7 mouse cellular contexts compared by ENCODE assay signal in genomic region chr12:110844227-110845130, GRCm38 (mm10). TPM values are rescaled to one million over a fixed set of nuclear protein-coding genes. Genes with fewer than 3 reads are reported as not detected.
DNase-seq lines count a peak whose midpoint lies in the region; ATAC-seq and TF ChIP-seq lines count a peak whose summit lies in the region.

No protein-coding gene starts in this region.

- no peak for TF ChIP-seq POLR2A in CH12.LX (IDR thresholded peaks at IDR 0.05; ENCODE audit: low read depth, low read length)
- no peak for TF ChIP-seq POLR2A in liver, adult 2 months (IDR thresholded peaks at IDR 0.05; ENCODE audit: extremely low read depth, insufficient read depth, low read length)

- H3K9me3 ChIP-seq in CH12.LX (replicated peaks; ENCODE audit: low read length): no peaks in the 10 kb centered on the region
- H3K9me3 ChIP-seq in midbrain, embryonic 15.5 days: no peaks in the 10 kb centered on the region

- peak; percentile 95 for DNase-seq in 416B (ENCODE audit: low read depth)
- no peak for DNase-seq in CH12.LX (ENCODE audit: extremely low read depth)
- peak; percentile 23 for DNase-seq in embryo, embryonic 9.5 days (ENCODE audit: extremely low spot score)
- peak; percentile 45 for DNase-seq in heart, postnatal 4 days
- DNase-seq in liver, adult 2 months (ENCODE audit: extremely low read depth, low read depth, low spot score): peak; percentile 39
- DNase-seq in layer of hippocampus, postnatal 36 days: no peak

- no peaks in the 10 kb centered on the region for H3K79me2 ChIP-seq in CH12.LX (replicated peaks; ENCODE audit: control insufficient read depth, extremely low read depth, insufficient read depth, poor library complexity, severe bottlenecking)
- no peaks in the 10 kb centered on the region for H3K79me2 ChIP-seq in liver, adult 2 months (ENCODE audit: control insufficient read depth, insufficient read depth, low read length)

- in situ Hi-C loops in CH12.LX (cut with MboI; ENCODE audit: low pct_ligation_motif_present, low pct_unique_long_range_greater_than_20kb, low sequenced_read_pairs): loop anchor here (5.0 to 10.0 kb wide), 3 partner anchors 110 to 427 kb away; partner anchors contain the start of gene Wdr20

- peaks cover 3 to 32% of the 10 kb centered on the region in 2 experiments; a peak in 2 of 4 replicates for H3K4me1 ChIP-seq in CH12.LX (ENCODE audit: control insufficient read depth in 1 of 2, insufficient read depth in 2 of 2)
- peaks cover 2% of the 10 kb centered on the region; the same call in 1 of the 2 replicates for H3K4me1 ChIP-seq in liver, adult 2 months (ENCODE audit: control insufficient read depth, insufficient read depth, low read length)
- H3K4me1 ChIP-seq in midbrain, embryonic 15.5 days: peaks cover 36% of the 10 kb centered on the region

- no peak for ATAC-seq in midbrain, embryonic 15.5 days (replicated peaks)

- peak overlapping the region; percentile 61 to 68 (median 64) for H3K4me3 ChIP-seq in CH12.LX (replicated peaks in 1 of 3; ENCODE audit: low read depth in 2 of 3, low read length in 2 of 3, poor library complexity in 1 of 3)
- peak overlapping the region; percentile 46 for H3K4me3 ChIP-seq in liver, adult 2 months (ENCODE audit: insufficient read depth, low read depth, low read length)
- peak overlapping the region; percentile 33 for H3K4me3 ChIP-seq in midbrain, embryonic 15.5 days

- peaks cover 7% of the 10 kb centered on the region for H3K27me3 ChIP-seq in CH12.LX (replicated peaks)
- no peaks in the 10 kb centered on the region for H3K27me3 ChIP-seq in liver, adult 2 months (ENCODE audit: control insufficient read depth, insufficient read depth, low read length)
- peaks cover 31% of the 10 kb centered on the region for H3K27me3 ChIP-seq in midbrain, embryonic 15.5 days (replicated peaks)

- no peak for TF ChIP-seq EP300 in CH12.LX (IDR thresholded peaks at IDR 0.05; ENCODE audit: low read length)

- peak overlapping the region; percentile 40 for H3K27ac ChIP-seq in CH12.LX (ENCODE audit: insufficient read depth, low read depth)
- H3K27ac ChIP-seq in liver, adult 2 months (replicated peaks; ENCODE audit: insufficient read depth, low read depth, low read length): peak overlapping the region; percentile 26
- H3K27ac ChIP-seq in midbrain, embryonic 15.5 days: no peak overlapping the region

- no peak for TF ChIP-seq RAD21 in CH12.LX (IDR thresholded peaks at IDR 0.05; ENCODE audit: low read depth, low read length)

- no peaks in the 10 kb centered on the region for H3K36me3 ChIP-seq in CH12.LX (replicated peaks in 1 of 2; ENCODE audit: control insufficient read depth in 1 of 2, insufficient read depth in 1 of 2, low read length in 1 of 2)
- no peaks in the 10 kb centered on the region for H3K36me3 ChIP-seq in liver, adult 2 months (ENCODE audit: control insufficient read depth, insufficient read depth, low read length)
- H3K36me3 ChIP-seq in midbrain, embryonic 15.5 days (replicated peaks): no peaks in the 10 kb centered on the region

- TF ChIP-seq CTCF in CH12.LX (conservative IDR thresholded peaks at IDR 0.05 in 1 of 2, IDR thresholded peaks at IDR 0.05 in 1 of 2; ENCODE audit: low read depth in 2 of 2, low read length in 2 of 2): peak in 1 of 2 experiments; percentile 17; a peak in 1 of 4 replicates
- TF ChIP-seq CTCF in liver, adult 2 months (IDR thresholded peaks at IDR 0.05; ENCODE audit: low read depth, low read length): no peak

- peak overlapping the region; percentile 82 for H3K4me2 ChIP-seq in CH12.LX (ENCODE audit: insufficient read depth, low read depth, poor library complexity, severe bottlenecking)
- H3K4me2 ChIP-seq in midbrain, embryonic 15.5 days: peak overlapping the region; percentile 53

- dilution Hi-C loops in CH12.LX (cut with MboI; ENCODE audit: extremely low pct_ligation_motif_present, extremely low pct_unique_long_range_greater_than_20kb, low sequenced_read_pairs): no loop called here

- 3% methylated on average over 42 of the region's 42 CpGs for WGBS in liver, adult 2 months
- 1% methylated on average over 42 of the region's 42 CpGs for WGBS in midbrain, embryonic 15.5 days

- peak overlapping the region; percentile 66 for H3K9ac ChIP-seq in CH12.LX (ENCODE audit: insufficient read depth, low read depth)
- peak overlapping the region; percentile 52 for H3K9ac ChIP-seq in liver, adult 2 months (ENCODE audit: low read depth, low read length)
- H3K9ac ChIP-seq in midbrain, embryonic 15.5 days: peak overlapping the region; percentile 32; the same call in 1 of the 2 replicates

TF ChIP-seq in CH12.LX, 34 proteins besides CTCF, POLR2A, EP300 and RAD21:
- no peak for TF ChIP-seq GABPA (IDR thresholded peaks at IDR 0.05; ENCODE audit: insufficient replicate concordance, low read depth, low read length)
- no peak for TF ChIP-seq CHD2 (IDR thresholded peaks at IDR 0.05; ENCODE audit: low read length)
- TF ChIP-seq MYC (IDR thresholded peaks at IDR 0.05; ENCODE audit: low read depth, low read length): peak; percentile 39; the same call in 1 of the 2 replicates
- TF ChIP-seq SIN3A (IDR thresholded peaks at IDR 0.05; ENCODE audit: low read length): peak; percentile 67; the same call in 1 of the 2 replicates
- no peak; the same call in 1 of the 2 replicates for TF ChIP-seq MEF2A (IDR thresholded peaks at IDR 0.05; ENCODE audit: borderline replicate concordance, low read depth, low read length)
- TF ChIP-seq MAFK (IDR thresholded peaks at IDR 0.05; ENCODE audit: insufficient replicate concordance, low read length): no peak
- TF ChIP-seq USF1 (IDR thresholded peaks at IDR 0.05; ENCODE audit: low read depth, low read length): no peak
- 0 out of 2 replicates have a peak, but pooled peaks have one; percentile 17 for TF ChIP-seq ETS1 (conservative IDR thresholded peaks at IDR 0.05; ENCODE audit: low read depth, low read length)
- 0 out of 2 replicates have a peak, but pooled peaks have one; percentile 54 for TF ChIP-seq UBTF (IDR thresholded peaks at IDR 0.05; ENCODE audit: low read depth, low read length)
- 0 out of 2 replicates have a peak, but pooled peaks have one; percentile 30 for TF ChIP-seq ZMIZ1 (IDR thresholded peaks at IDR 0.05; ENCODE audit: low read depth, low read length)
- TF ChIP-seq MAZ (IDR thresholded peaks at IDR 0.05; ENCODE audit: low read depth, low read length): peak; percentile 23; the same call in 1 of the 2 replicates
- no peak for TF ChIP-seq NELFE (IDR thresholded peaks at IDR 0.05; ENCODE audit: low read depth, low read length)
- no peak for TF ChIP-seq NRF1 (IDR thresholded peaks at IDR 0.05; ENCODE audit: low read depth, low read length)
- TF ChIP-seq ELF1 (IDR thresholded peaks at IDR 0.05; ENCODE audit: low read depth, low read length): no peak
- peak; percentile 65 for TF ChIP-seq MAX (IDR thresholded peaks at IDR 0.05; ENCODE audit: low read length)
- TF ChIP-seq IRF4 (IDR thresholded peaks at IDR 0.05; ENCODE audit: low read depth, low read length): no peak
- TF ChIP-seq E2F4 (IDR thresholded peaks at IDR 0.05; ENCODE audit: insufficient replicate concordance, low read depth, low read length): no peak
- no peak; the same call in none of the 2 replicates for TF ChIP-seq BHLHE40 (IDR thresholded peaks at IDR 0.05; ENCODE audit: low read depth, low read length)

RNA-seq across cellular contexts. Expression of gene Mok, which starts 3.7 kb away (rescaled TPM):
- total RNA-seq in CH12.LX (2012; rRNA removed) (5.5 and 9.8 TPM in 2 replicates), CH12.LX (2014; rRNA removed) (5.8 and 7.1 TPM in 2 replicates)
- polyA plus RNA-seq in CH12.LX (2012; ENCODE audit: insufficient read length, low read depth): 9.1 and 11.0 TPM in 2 replicates
- total RNA-seq in heart, postnatal 4 days (2021): 1 to 10 TPM; 1.3 to 1.6 TPM
- 0.07 and 0.18 TPM in 2 replicates for total RNA-seq in liver, adult 2 months (2014; rRNA removed)
- 0.20 TPM in 1 of 2 replicates, not detected in the other for polyA plus RNA-seq in liver, adult 2 months (2012; rRNA removed)
- polyA plus RNA-seq in midbrain, embryonic 15.5 days (2015; fragmentation: Nextera tagmentation; extraction: Ambion mirVana): 17.0 and 17.2 TPM in 2 replicates
- 10 to 100 TPM; 11.8 TPM for total RNA-seq in layer of hippocampus, postnatal 36 days (2021)

RNA-seq across cellular contexts. Expression of gene Zfp839, which starts 5.6 kb away (rescaled TPM):
- 7.8 and 9.1 TPM in 2 replicates for total RNA-seq in CH12.LX (2012; rRNA removed)
- 3.7 and 3.8 TPM in 2 replicates for total RNA-seq in CH12.LX (2014; rRNA removed)
- 8.1 and 9.2 TPM in 2 replicates for polyA plus RNA-seq in CH12.LX (2012; ENCODE audit: insufficient read length, low read depth)
- total RNA-seq in heart, postnatal 4 days (2021): 1 to 10 TPM; 6.7 to 6.9 TPM
- total RNA-seq in liver, adult 2 months (2014; rRNA removed): 4.0 TPM in 2 replicates
- polyA plus RNA-seq in liver, adult 2 months (2012; rRNA removed): 3.1 and 4.8 TPM in 2 replicates
- 3.9 and 4.4 TPM in 2 replicates for polyA plus RNA-seq in midbrain, embryonic 15.5 days (2015; fragmentation: Nextera tagmentation; extraction: Ambion mirVana)
- 10 to 100 TPM; 11.6 to 12.4 TPM for total RNA-seq in layer of hippocampus, postnatal 36 days (2021)

RNA-seq across cellular contexts. Expression of gene Cinp, which starts 44.5 kb away (rescaled TPM):
- total RNA-seq in CH12.LX (2012; rRNA removed): 135 and 161 TPM in 2 replicates
- total RNA-seq in CH12.LX (2014; rRNA removed): 164 and 167 TPM in 2 replicates
- polyA plus RNA-seq in CH12.LX (2012; ENCODE audit: insufficient read length, low read depth): 114 and 131 TPM in 2 replicates
- total RNA-seq in heart, postnatal 4 days (2021): 10 to 100 TPM; 45.7 to 50.1 TPM
- 20.4 and 20.8 TPM in 2 replicates for total RNA-seq in liver, adult 2 months (2014; rRNA removed)
- 22.5 and 23.1 TPM in 2 replicates for polyA plus RNA-seq in liver, adult 2 months (2012; rRNA removed)
- polyA plus RNA-seq in midbrain, embryonic 15.5 days (2015; fragmentation: Nextera tagmentation; extraction: Ambion mirVana): 76.3 and 85.4 TPM in 2 replicates
- 10 to 100 TPM; 58.5 to 68.2 TPM for total RNA-seq in layer of hippocampus, postnatal 36 days (2021)

RNA-seq across cellular contexts. Expression of gene Tecpr2, which starts 44.6 kb away (rescaled TPM):
- total RNA-seq in CH12.LX (2012; rRNA removed) (6.7 and 7.5 TPM in 2 replicates), CH12.LX (2014; rRNA removed) (2.6 and 3.1 TPM in 2 replicates)
- polyA plus RNA-seq in CH12.LX (2012; ENCODE audit: insufficient read length, low read depth): 2.8 and 2.9 TPM in 2 replicates
- total RNA-seq in heart, postnatal 4 days (2021): 1 to 10 TPM; 5.2 to 6.0 TPM
- total RNA-seq in liver, adult 2 months (2014; rRNA removed): 2.5 and 3.0 TPM in 2 replicates
- 3.2 and 3.8 TPM in 2 replicates for polyA plus RNA-seq in liver, adult 2 months (2012; rRNA removed)
- 8.9 and 9.4 TPM in 2 replicates for polyA plus RNA-seq in midbrain, embryonic 15.5 days (2015; fragmentation: Nextera tagmentation; extraction: Ambion mirVana)
- 10 to 100 TPM; 41.6 to 43.2 TPM for total RNA-seq in layer of hippocampus, postnatal 36 days (2021)

Comparison
In these comparisons a context has a peak if more than half of its experiments do, and no peak if none do; other contexts are left out.
1. DNase-seq: peak in 416B (single experiment), embryo, embryonic 9.5 days (single experiment), heart, postnatal 4 days (single experiment) and liver, adult 2 months (single experiment); none in CH12.LX (single experiment) and layer of hippocampus, postnatal 36 days (0 of 2).
2. Peak in every context shown above with its lines, with median percentiles within 50 percentile points of each other: H3K4me3 ChIP-seq and H3K9ac ChIP-seq.